Mouse (Mus musculus) thymus, adult 2 months (tissue): ENCODE data around the gene Nepro.

Source experiments
- CTCF ChIP-seq: fragments of 200-500 bp; IDR thresholded peaks from 2 replicates; pipeline ENCODE4 v1.5.1; 2012; ENCODE audit warnings: mild to moderate bottlenecking, control low read depth, low read length, moderate library complexity, borderline replicate concordance; ENCODE audit not compliant: control insufficient read depth, poor library complexity, insufficient read depth; ENCODE audit errors: extremely low read depth
- POLR2A ChIP-seq: fragments of 200-500 bp; IDR thresholded peaks from 2 replicates; pipeline ENCODE4 v1.6.1; 2012; ENCODE audit warnings: mild to moderate bottlenecking, low read length, control low read depth, moderate library complexity; ENCODE audit not compliant: control insufficient read depth, poor library complexity, insufficient read depth; ENCODE audit errors: extremely low read depth

DNA sequence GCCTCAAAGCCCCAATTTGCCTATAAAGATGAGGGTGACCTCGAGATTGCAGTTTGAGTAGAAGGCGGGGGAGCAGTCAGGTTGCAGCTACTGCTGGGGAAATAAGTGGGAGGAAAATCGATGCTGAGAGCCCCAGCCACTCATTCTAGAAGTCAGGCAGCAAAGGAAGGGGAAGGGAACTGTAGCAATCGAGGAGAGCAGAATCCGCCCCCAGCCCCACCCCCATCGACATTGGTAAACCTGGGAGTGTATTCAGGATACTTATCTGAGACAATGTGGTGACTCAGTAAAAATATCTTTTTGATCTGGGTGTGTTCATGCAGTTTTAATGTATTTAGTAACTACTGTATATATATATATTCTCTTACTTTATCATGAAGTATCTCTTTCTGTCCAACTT is 48.5 kb downstream of the Nepro start:
- no peak for TF ChIP-seq CTCF
- TF ChIP-seq POLR2A: no peak
